Mouse (Mus musculus) bone marrow, adult 2 months (tissue): ENCODE results near the gene Rnasek.

ENCODE experiments used
- CTCF ChIP-seq: fragments of 200-500 bp; IDR thresholded peaks from 2 replicates; pipeline ENCODE4 v1.5.1; 2011; ENCODE audit warnings: low read length, control low read depth; ENCODE audit not compliant: control insufficient read depth, insufficient read depth
- POLR2A ChIP-seq: fragments of 200-500 bp; IDR thresholded peaks from 2 replicates; pipeline ENCODE4 v1.6.1; 2011; ENCODE audit warnings: low read depth, mild to moderate bottlenecking, control low read depth, low read length, borderline replicate concordance; ENCODE audit not compliant: control insufficient read depth

DNA sequence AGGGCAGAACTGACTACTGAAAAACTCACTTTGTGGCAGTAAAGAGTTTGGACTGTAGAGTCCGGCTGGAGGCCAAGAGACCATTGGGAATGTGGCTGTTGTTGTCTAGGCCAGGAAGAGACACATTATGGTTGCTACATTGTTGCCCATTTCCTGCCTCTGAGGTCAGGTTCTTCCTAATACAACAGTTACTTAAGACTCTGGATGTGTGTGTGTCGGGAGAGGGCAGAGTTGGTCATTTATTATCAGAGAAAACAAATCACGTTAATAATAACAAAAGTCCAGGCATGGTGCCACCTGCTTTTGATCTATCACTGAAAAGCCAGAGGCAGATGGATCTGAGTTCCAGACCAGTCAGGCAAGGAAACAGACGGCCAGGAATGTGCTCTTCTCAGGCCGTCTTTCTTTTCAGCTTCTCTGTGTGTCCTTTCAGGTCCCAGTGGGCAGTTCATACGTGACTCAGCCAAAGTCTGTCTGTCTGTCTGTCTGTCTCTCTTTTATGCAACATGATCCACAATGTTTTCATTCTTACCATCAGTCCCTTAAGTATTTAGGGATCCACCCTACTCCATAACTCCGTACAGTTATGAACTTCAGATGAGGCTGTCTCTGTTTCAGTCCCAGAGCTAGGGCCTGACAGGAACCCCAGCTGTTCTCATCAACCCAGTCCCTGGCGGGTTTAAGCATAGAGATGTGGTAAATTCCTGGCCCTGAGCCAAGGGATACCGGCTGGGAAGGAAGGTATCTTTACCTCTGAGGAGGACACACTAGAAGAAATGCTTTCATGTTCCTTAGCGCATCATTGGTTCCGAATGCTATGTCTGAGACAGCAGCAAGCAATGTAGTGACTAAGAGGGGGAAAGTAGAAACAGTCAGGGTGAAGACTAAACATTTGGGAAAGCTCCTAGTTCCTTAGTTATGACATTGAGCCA, 46.0 kb downstream of the Rnasek start:
- no peak for TF ChIP-seq POLR2A
- TF ChIP-seq CTCF, result no peak
